Mouse (Mus musculus) heart, postnatal 10 days (tissue): Measurements from ENCODE around the gene Gm13420. TPM values are rescaled to one million over a fixed set of nuclear protein-coding genes. Genes with fewer than 3 reads are reported as not detected.

Experiments used
- DNase-seq, 2 experiments: peaks; one replicate each; pipeline ENCODE4 v3.0.0; 2021
- intact Hi-C: fragments of 180-260 bp; cut with DNase I; formaldehyde crosslinking; loops from one replicate; pipeline ENCODE4 v1.15.1; 2025
- total RNA-seq, 2 experiments: library from RNA; stranded (reverse); gene quantifications; 2 replicates each; pipeline ENCODE4 v1.2.3; 2021

Gm13420 gene
- total RNA-seq, 2 experiments from 2014 or later, result not detected

- intact Hi-C loops, result no loop called here
- no peak for DNase-seq
Observed at GRCm38 (mm10) chr2:29703104-29704081, 48.1 kb downstream of the Gm13420 start.

GRCm38 (mm10) chr2:29702189-29702588 lies 49.3 kb downstream of the Gm13420 start:
- peak in 1 of 2 experiments; percentile 18 for DNase-seq

DNA sequence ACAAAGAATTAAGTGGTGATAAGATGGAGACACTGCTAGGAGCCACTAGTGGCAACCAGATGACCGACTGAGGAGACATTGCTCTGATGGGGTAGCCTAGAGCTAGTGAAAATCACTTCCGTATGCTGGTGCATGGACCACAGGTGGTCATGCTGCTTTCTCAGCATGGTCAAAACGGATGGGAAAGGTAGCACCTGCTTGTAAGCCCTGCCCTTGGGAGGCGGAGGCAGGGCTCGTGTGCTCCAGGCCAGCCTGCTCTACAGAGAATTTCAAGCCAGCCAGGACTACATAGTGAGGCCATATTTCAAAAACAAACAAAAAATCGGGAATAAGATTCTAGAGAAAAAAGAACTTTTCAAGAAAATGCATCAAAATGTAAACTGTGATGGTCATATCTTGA lies 50.1 kb downstream of the Gm13420 start:
- no peak for DNase-seq
- intact Hi-C loops, result no loop called here

More at GRCm38 (mm10) chr2:29702189-29702588, 49.3 kb downstream of the Gm13420 start:
- intact Hi-C loops, result no loop called here

GRCm38 (mm10) chr2:29700898-29701297 lies 50.6 kb downstream of the Gm13420 start:
- intact Hi-C loops, result no loop called here
- no peak for DNase-seq

GRCm38 (mm10) chr2:29698421-29699290 lies 52.8 kb downstream of the Gm13420 start:
- intact Hi-C loops, result no loop called here

DNA sequence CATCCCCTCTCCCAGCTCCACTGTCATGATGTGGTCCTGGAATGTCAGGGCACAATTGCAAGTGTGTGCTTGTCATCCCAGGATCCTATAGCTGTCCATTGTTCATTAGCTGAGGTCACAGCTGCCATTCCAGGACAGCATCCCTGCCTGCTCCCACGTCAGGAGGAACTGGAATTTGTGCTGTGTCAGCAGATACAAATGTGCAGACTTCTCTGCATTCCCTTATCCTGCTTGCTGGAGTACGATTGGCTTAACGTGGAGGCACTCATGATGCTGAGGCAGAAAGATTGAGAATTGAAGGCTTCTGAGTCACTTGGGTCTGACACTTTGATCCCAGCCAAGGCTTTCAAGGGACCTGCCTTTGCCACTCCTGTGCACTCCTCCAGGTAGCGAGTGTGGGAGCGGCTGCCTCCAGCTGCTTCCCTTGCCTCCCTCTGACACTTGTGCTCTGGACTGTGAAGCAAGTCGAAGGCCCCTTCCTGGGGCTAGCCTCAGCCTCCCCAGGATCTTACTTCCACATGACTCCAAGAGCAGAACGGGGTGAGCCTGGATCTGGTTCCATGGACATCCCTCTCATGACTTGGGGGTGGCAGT lies 55.2 kb downstream of the Gm13420 start:
- no peak for DNase-seq
- intact Hi-C loops, result no loop called here

More at GRCm38 (mm10) chr2:29698421-29699290, 52.8 kb downstream of the Gm13420 start:
- DNase-seq, result no peak

Other genes with a start within 250 kb of the Gm13420 start
- 100 to 1,000 TPM in 1 of 2 experiments, 10 to 100 TPM in 1; 92.7 to 102 TPM for gene Rapgef1, start 132.0 kb downstream of the Gm13420 start, total RNA-seq
- not detected for gene Gm13547, start 7.6 kb upstream of the Gm13420 start, total RNA-seq
- 10 to 100 TPM; 14.3 to 17.5 TPM for gene Coq4, start 35.8 kb upstream of the Gm13420 start, total RNA-seq
- 10 to 100 TPM; 37.2 to 37.4 TPM for gene Trub2, start 36.8 kb upstream of the Gm13420 start, total RNA-seq
- 10 to 100 TPM; 21.4 to 22.4 TPM for gene Slc27a4, start 50.9 kb upstream of the Gm13420 start, total RNA-seq
- 10 to 100 TPM; 36.5 to 40.4 TPM for gene Urm1, start 68.4 kb upstream of the Gm13420 start, total RNA-seq
- gene Cercam, start 117.5 kb upstream of the Gm13420 start, total RNA-seq, result 10 to 100 TPM; 13.0 to 13.9 TPM
- 10 to 100 TPM; 30.5 to 33.8 TPM for gene Odf2, start 137.5 kb upstream of the Gm13420 start, total RNA-seq
- 10 to 100 TPM; 26.0 to 26.2 TPM for gene Gle1, start 183.7 kb upstream of the Gm13420 start, total RNA-seq
- gene Sptan1, start 213.9 kb upstream of the Gm13420 start, total RNA-seq, result 100 to 1,000 TPM; 334 to 351 TPM